In the genomic region with DNA sequence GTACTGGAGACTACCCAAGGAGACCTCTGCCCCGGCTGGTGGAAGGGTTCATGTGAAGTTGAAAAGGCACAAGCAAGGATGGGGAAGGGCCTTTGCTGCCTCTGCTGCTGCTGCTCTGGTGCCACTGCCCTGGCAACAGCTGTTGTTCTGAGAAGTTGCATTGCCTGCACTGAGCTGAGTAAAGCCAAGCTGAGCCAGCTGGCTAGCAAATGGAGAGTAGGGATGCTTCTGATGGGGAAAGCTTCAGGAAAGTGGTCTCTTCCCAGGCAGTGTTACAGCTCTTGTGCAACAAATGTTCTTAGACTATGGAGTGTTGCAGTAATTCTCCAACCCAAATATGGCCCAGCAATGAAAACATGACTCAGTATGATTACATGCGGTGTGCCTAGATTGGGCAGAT, we compare ENCODE assay signal across 21 mouse cellular contexts. TPM values are rescaled to one million over a fixed set of nuclear protein-coding genes. Genes with fewer than 3 reads are reported as not detected.
DNase-seq lines count a peak whose midpoint lies in the region; ATAC-seq lines count a peak whose summit lies in the region.
"Had no signal": no experiment of that assay in that cellular context is flagged by ENCODE, and none has a peak within 500 bp of the region (broad histone marks: within the 10 kb centered on the region; RNA-seq: fewer than 3 reads in every experiment).

No protein-coding gene starts in this region.

- H3K9ac ChIP-seq in lung, embryonic 16.5 days (ENCODE audit: low read length), result no peak overlapping the region
- no peak overlapping the region for H3K9ac ChIP-seq in kidney, embryonic 15.5 days
- H3K9ac ChIP-seq: forebrain, embryonic 15.5 days; heart, embryonic 12.5 days; hindbrain, embryonic 14.5 days had no signal

- no peaks in the 10 kb centered on the region for H3K9me3 ChIP-seq in megakaryocyte, embryonic 14.5 days
- no peaks in the 10 kb centered on the region for H3K9me3 ChIP-seq in lung, embryonic 16.5 days (ENCODE audit: control insufficient read depth, low read length)
- H3K9me3 ChIP-seq in kidney, embryonic 15.5 days (replicated peaks), result no peaks in the 10 kb centered on the region
- H3K9me3 ChIP-seq: embryonic facial prominence, embryonic 10.5 days; forebrain, embryonic 10.5 days; forebrain, embryonic 15.5 days; heart, embryonic 12.5 days; hindbrain, embryonic 10.5 days had no signal

- WGBS in lung, embryonic 16.5 days, result 84% methylated on average over 2 of the region's 2 CpGs
- WGBS in kidney, embryonic 15.5 days, result 85% methylated on average over 2 of the region's 2 CpGs

- H3K36me3 ChIP-seq in megakaryocyte, embryonic 14.5 days (replicated peaks; ENCODE audit: low read length), result no peaks in the 10 kb centered on the region
- no peaks in the 10 kb centered on the region for H3K36me3 ChIP-seq in lung, embryonic 16.5 days (ENCODE audit: control insufficient read depth, insufficient read depth, low read length)
- H3K36me3 ChIP-seq in kidney, embryonic 15.5 days, result no peaks in the 10 kb centered on the region
- H3K36me3 ChIP-seq: embryonic facial prominence, embryonic 10.5 days; forebrain, embryonic 10.5 days; forebrain, embryonic 15.5 days; heart, embryonic 12.5 days; hindbrain, embryonic 10.5 days had no signal

- H3K27ac ChIP-seq in lung, embryonic 16.5 days (ENCODE audit: low read length), result peak overlapping the region; percentile 57; the same call in 1 of the 2 replicates
- H3K27ac ChIP-seq in kidney, embryonic 15.5 days, result no peak overlapping the region
- H3K27ac ChIP-seq: embryonic facial prominence, embryonic 10.5 days; forebrain, embryonic 10.5 days; forebrain, embryonic 15.5 days; heart, adult 2 months; hindbrain, embryonic 10.5 days; hindbrain, embryonic 14.5 days had no signal

- ATAC-seq in megakaryocyte, adult 5-6 weeks (ENCODE audit: poor library complexity, severe bottlenecking), result no peak
- ATAC-seq in lung, embryonic 16.5 days (ENCODE audit: low read depth), result peak; percentile 71; the same call in 1 of the 2 replicates
- ATAC-seq in kidney, embryonic 15.5 days (replicated peaks; ENCODE audit: low FRiP score), result no peak
- ATAC-seq: CD4-positive, CD25-positive, alpha-beta regulatory T cell, adult 4 months; forebrain, embryonic 15.5 days had no signal

- no peak overlapping the region for H3K4me2 ChIP-seq in lung, embryonic 16.5 days (ENCODE audit: low read depth, low read length)
- no peak overlapping the region for H3K4me2 ChIP-seq in kidney, embryonic 15.5 days
- H3K4me2 ChIP-seq: forebrain, embryonic 15.5 days; heart, embryonic 12.5 days; hindbrain, embryonic 14.5 days had no signal

- no peaks in the 10 kb centered on the region for H3K4me1 ChIP-seq in megakaryocyte, embryonic 14.5 days
- H3K4me1 ChIP-seq in lung, embryonic 16.5 days (replicated peaks; ENCODE audit: control insufficient read depth, insufficient read depth, low read length), result no peaks in the 10 kb centered on the region
- H3K4me1 ChIP-seq in kidney, embryonic 15.5 days, result no peaks in the 10 kb centered on the region
- H3K4me1 ChIP-seq: embryonic facial prominence, embryonic 10.5 days; forebrain, embryonic 10.5 days; forebrain, embryonic 15.5 days; heart, embryonic 12.5 days; hindbrain, embryonic 10.5 days had no signal

- H3K4me3 ChIP-seq in megakaryocyte, embryonic 14.5 days (replicated peaks), result peak overlapping the region; percentile 35
- no peak overlapping the region for H3K4me3 ChIP-seq in lung, embryonic 16.5 days (ENCODE audit: low read length)
- H3K4me3 ChIP-seq in kidney, embryonic 15.5 days (replicated peaks), result no peak overlapping the region
- H3K4me3 ChIP-seq: embryonic facial prominence, embryonic 10.5 days; forebrain, embryonic 10.5 days; forebrain, embryonic 15.5 days; heart, adult 2 months; heart, embryonic 12.5 days; hindbrain, embryonic 10.5 days had no signal

- DNase-seq in R1 (ENCODE audit: low read depth, low spot score), result peak; percentile 49
- peak; percentile 8 for DNase-seq in lung, postnatal 36 days
- no peak for DNase-seq in layer of hippocampus, postnatal 10 days (ENCODE audit: low spot score in 2 of 2)
- DNase-seq in kidney, adult 18-20 months, result no peak
- DNase-seq: adrenal gland, adult 2 months; adrenal gland, postnatal 25 days; B cell, adult 2 months; cerebellum, adult 2 months; gastrocnemius, postnatal 36 days; heart, adult 2 months had no signal

- H3K27me3 ChIP-seq in megakaryocyte, embryonic 14.5 days (replicated peaks), result no peaks in the 10 kb centered on the region
- no peaks in the 10 kb centered on the region for H3K27me3 ChIP-seq in lung, embryonic 16.5 days (ENCODE audit: control insufficient read depth, insufficient read depth, low read depth, low read length)
- no peaks in the 10 kb centered on the region for H3K27me3 ChIP-seq in kidney, embryonic 15.5 days
- H3K27me3 ChIP-seq: forebrain, embryonic 15.5 days; heart, embryonic 12.5 days had no signal

RNA-seq across cellular contexts. Expression of a gene that starts 33.8 kb away (rescaled TPM):
- polyA plus RNA-seq in megakaryocyte, embryonic 14.5 days (2012; ENCODE audit: insufficient read depth, low replicate concordance), result 164 and 202 TPM in 2 replicates
- total RNA-seq in megakaryocyte, adult 5-6 weeks (2015), result 78.4 and 110 TPM in 2 replicates
- total RNA-seq in megakaryocyte, adult 5-6 weeks (2017), result 78.6 and 83.2 TPM in 2 replicates
- polyA plus RNA-seq in lung, embryonic 16.5 days (2015; fragmentation: Nextera tagmentation; extraction: Ambion mirVana), result 129 and 138 TPM in 2 replicates
- polyA plus RNA-seq in kidney, embryonic 15.5 days (2015; fragmentation: Nextera tagmentation; extraction: Ambion mirVana), result 128 and 137 TPM in 2 replicates
- total RNA-seq in layer of hippocampus, postnatal 10 days (2021), result 10 to 100 TPM; 53.5 to 60.1 TPM

Comparison
In these comparisons a context has a peak if more than half of its experiments do, and no peak if none do; other contexts are left out.
1. DNase-seq: peak in R1 (single experiment) and lung, postnatal 36 days (single experiment); none in layer of hippocampus, postnatal 10 days (0 of 2) and kidney, adult 18-20 months (single experiment).